Mouse (Mus musculus) MEL (cell line): Measurements from ENCODE around the gene Gm21962. TPM values are rescaled to one million over a fixed set of nuclear protein-coding genes. Genes with fewer than 3 reads are reported as not detected.

ENCODE experiments used
- DNase-seq: peaks from one replicate; pipeline ENCODE4 v3.0.0; 2011; ENCODE audit warnings: low read depth, low spot score
- H3K27ac ChIP-seq: 2 replicates; pipeline ENCODE4 v1.5.1; 2012; ENCODE audit warnings: low read depth, mild to moderate bottlenecking, control low read depth, low read length, moderate library complexity; ENCODE audit not compliant: control insufficient read depth
- H3K27me3 ChIP-seq, 2 experiments: fragments of 150-350 bp in 1 of 2; sonication (generic) in 1 of 2; 2 replicates each; pipeline ENCODE4 v1.6.1; 2012; ENCODE audit warnings: low read length in 2 of 2, mild to moderate bottlenecking in 2 of 2, improper control_type of control experiment in 1 of 2, moderate library complexity in 1 of 2; ENCODE audit not compliant: insufficient read depth in 2 of 2, control insufficient read depth in 1 of 2
- H3K36me3 ChIP-seq, 2 experiments: 2 replicates each; pipeline ENCODE4 v1.6.1; 2012 to 2014; ENCODE audit warnings: low read length in 2 of 2, improper control_type of control experiment in 1 of 2, inconsistent platforms in 1 of 2, mild to moderate bottlenecking in 1 of 2; ENCODE audit not compliant: insufficient read depth in 2 of 2, control insufficient read depth in 1 of 2
- H3K4me1 ChIP-seq, 2 experiments: fragments of 150-350 bp in 1 of 2; sonication (generic) in 1 of 2; 2 replicates each; pipeline ENCODE4 v1.6.1; 2012; ENCODE audit warnings: low read length in 2 of 2, improper control_type of control experiment in 1 of 2, mild to moderate bottlenecking in 1 of 2; ENCODE audit not compliant: insufficient read depth in 2 of 2, control insufficient read depth in 1 of 2
- H3K4me3 ChIP-seq, 2 experiments: fragments of 150-350 bp in 1 of 2; sonication (generic) in 1 of 2; 2 replicates each; pipeline ENCODE4 v1.5.1; 2012; ENCODE audit warnings: low read depth in 2 of 2, low read length in 2 of 2, mild to moderate bottlenecking in 2 of 2, moderate library complexity in 2 of 2, control low read depth in 1 of 2, improper control_type of control experiment in 1 of 2; ENCODE audit not compliant: control insufficient read depth in 1 of 2, insufficient read depth in 1 of 2
- H3K79me2 ChIP-seq: 2 replicates; pipeline ENCODE4 v1.6.1; 2012; ENCODE audit warnings: mild to moderate bottlenecking, low read length, moderate library complexity; ENCODE audit not compliant: control insufficient read depth, poor library complexity, insufficient read depth
- H3K9ac ChIP-seq: 2 replicates; pipeline ENCODE4 v1.6.1; 2012; ENCODE audit warnings: low read depth, mild to moderate bottlenecking, control low read depth, low read length, moderate library complexity; ENCODE audit not compliant: control insufficient read depth, poor library complexity, severe bottlenecking
- H3K9me3 ChIP-seq: fragments of 150-350 bp; sonication (generic); replicated peaks from 2 replicates; pipeline ENCODE4 v1.6.1; 2012; ENCODE audit warnings: mild to moderate bottlenecking, low read length, improper control_type of control experiment, moderate library complexity; ENCODE audit not compliant: insufficient read depth
- CHD1 ChIP-seq: IDR thresholded peaks from 2 replicates; pipeline ENCODE4 v1.6.1; 2012; ENCODE audit warnings: low read depth, mild to moderate bottlenecking, inconsistent platforms, low read length, improper control_type of control experiment
- CTCF ChIP-seq, 3 experiments: IDR thresholded peaks in 2 of 3; conservative IDR thresholded peaks in 1 of 3; 2 replicates each; pipeline ENCODE4 v1.5.1; 2011 to 2012; ENCODE audit warnings: low read length in 3 of 3, low read depth in 2 of 3, mild to moderate bottlenecking in 2 of 3, improper control_type of control experiment in 1 of 3, inconsistent platforms in 1 of 3, mixed read lengths in 1 of 3, moderate library complexity in 1 of 3; ENCODE audit not compliant: control insufficient read depth in 1 of 3, insufficient read depth in 1 of 3, poor library complexity in 1 of 3, severe bottlenecking in 1 of 3
- E2F4 ChIP-seq: IDR thresholded peaks from 2 replicates; pipeline ENCODE4 v1.6.1; 2011; ENCODE audit warnings: low read depth, low read length, improper control_type of control experiment, borderline replicate concordance
- ETS1 ChIP-seq: IDR thresholded peaks from 2 replicates; pipeline ENCODE4 v1.6.1; 2012; ENCODE audit warnings: low read depth, mild to moderate bottlenecking, inconsistent platforms, low read length, improper control_type of control experiment, moderate library complexity
- GABPA ChIP-seq: IDR thresholded peaks from 2 replicates; pipeline ENCODE4 v1.6.1; 2012; ENCODE audit warnings: low read depth, mild to moderate bottlenecking, inconsistent platforms, low read length, improper control_type of control experiment, moderate library complexity
- GATA1 ChIP-seq: IDR thresholded peaks from 2 replicates; pipeline ENCODE4 v1.6.1; 2011; ENCODE audit warnings: low read depth, low read length, improper control_type of control experiment
- HCFC1 ChIP-seq: IDR thresholded peaks from 2 replicates; pipeline ENCODE4 v1.6.1; 2012; ENCODE audit warnings: low read depth, mild to moderate bottlenecking, inconsistent platforms, low read length, improper control_type of control experiment, moderate library complexity
- JUND ChIP-seq: IDR thresholded peaks from 2 replicates; pipeline ENCODE4 v1.6.1; 2011; ENCODE audit warnings: low read depth, mild to moderate bottlenecking, improper control_type of control experiment, low read length
- MAZ ChIP-seq: IDR thresholded peaks from 2 replicates; pipeline ENCODE4 v1.6.1; 2012; ENCODE audit warnings: low read depth, mild to moderate bottlenecking, inconsistent platforms, low read length, improper control_type of control experiment
- MEF2A ChIP-seq: IDR thresholded peaks from 2 replicates; pipeline ENCODE4 v1.6.1; 2014; ENCODE audit warnings: low read depth, mild to moderate bottlenecking, inconsistent platforms, low read length, improper control_type of control experiment; ENCODE audit not compliant: poor library complexity, insufficient replicate concordance, severe bottlenecking; ENCODE audit errors: extremely low read depth
- MXI1 ChIP-seq: IDR thresholded peaks from 2 replicates; pipeline ENCODE4 v1.6.1; 2011; ENCODE audit warnings: mild to moderate bottlenecking, low read depth, low read length, improper control_type of control experiment
- MYB ChIP-seq: IDR thresholded peaks from 2 replicates; pipeline ENCODE4 v1.6.1; 2011; ENCODE audit warnings: mild to moderate bottlenecking, low read depth, low read length, improper control_type of control experiment
- MYC ChIP-seq: IDR thresholded peaks from 2 replicates; pipeline ENCODE4 v1.6.1; 2011; ENCODE audit warnings: low read depth, mild to moderate bottlenecking, low read length, improper control_type of control experiment, moderate library complexity
- NELFE ChIP-seq: IDR thresholded peaks from 2 replicates; pipeline ENCODE4 v1.6.1; 2011; ENCODE audit warnings: low read depth, low read length, improper control_type of control experiment
- NRF1 ChIP-seq: IDR thresholded peaks from 2 replicates; pipeline ENCODE4 v1.6.1; 2014; ENCODE audit warnings: low read depth, mild to moderate bottlenecking, inconsistent platforms, low read length, improper control_type of control experiment, moderate library complexity; ENCODE audit not compliant: poor library complexity, insufficient read depth, severe bottlenecking
- POLR2A ChIP-seq, 2 experiments: IDR thresholded peaks; 2 replicates each; pipeline ENCODE4 v1.6.1; 2011 to 2012; ENCODE audit warnings: low read length in 2 of 2, mild to moderate bottlenecking in 2 of 2, control low read depth in 1 of 2, improper control_type of control experiment in 1 of 2, low read depth in 1 of 2, moderate library complexity in 1 of 2; ENCODE audit not compliant: control insufficient read depth in 1 of 2, insufficient read depth in 1 of 2, poor library complexity in 1 of 2
- POLR2AphosphoS2 ChIP-seq: IDR thresholded peaks from 2 replicates; pipeline ENCODE4 v1.6.1; 2011; ENCODE audit warnings: low read length, improper control_type of control experiment
- RAD21 ChIP-seq: IDR thresholded peaks from 2 replicates; pipeline ENCODE4 v1.6.1; 2011; ENCODE audit warnings: mild to moderate bottlenecking, low read depth, low read length, improper control_type of control experiment
- SIN3A ChIP-seq: IDR thresholded peaks from 2 replicates; pipeline ENCODE4 v1.6.1; 2012; ENCODE audit warnings: low read length, improper control_type of control experiment, inconsistent platforms
- TCF12 ChIP-seq: IDR thresholded peaks from 2 replicates; pipeline ENCODE4 v1.6.1; 2014; ENCODE audit warnings: low read depth, mild to moderate bottlenecking, inconsistent platforms, low read length, improper control_type of control experiment, moderate library complexity
- UBTF ChIP-seq: IDR thresholded peaks from 2 replicates; pipeline ENCODE4 v1.6.1; 2012; ENCODE audit warnings: low read depth, mild to moderate bottlenecking, inconsistent platforms, low read length, improper control_type of control experiment, moderate library complexity, borderline replicate concordance; ENCODE audit not compliant: insufficient read depth
- USF2 ChIP-seq, 2 experiments: IDR thresholded peaks; 2 replicates each; pipeline ENCODE4 v1.6.1; 2011 to 2012; ENCODE audit warnings: improper control_type of control experiment in 2 of 2, low read length in 2 of 2, borderline replicate concordance in 1 of 2, inconsistent platforms in 1 of 2, low read depth in 1 of 2, mild to moderate bottlenecking in 1 of 2; ENCODE audit not compliant: insufficient read depth in 1 of 2
- ZKSCAN1 ChIP-seq: IDR thresholded peaks from 2 replicates; pipeline ENCODE4 v1.6.1; 2012; ENCODE audit warnings: low read depth, mild to moderate bottlenecking, inconsistent platforms, low read length, improper control_type of control experiment, moderate library complexity
- ZNF384 ChIP-seq: IDR thresholded peaks from 2 replicates; pipeline ENCODE4 v1.6.1; 2012; ENCODE audit warnings: low read depth, mild to moderate bottlenecking, inconsistent platforms, low read length, improper control_type of control experiment
- polyA plus RNA-seq, 2 experiments: library from polyadenylated mRNA; stranded (reverse) in 1 of 2; unstranded in 1 of 2; fragments of >175 nt in 1 of 2; fragments of >200 nt in 1 of 2; gene quantifications; 2 replicates each; pipeline versions ENCODE4 v1.2.1 to v1.2.4; 2012; ENCODE audit warnings: low replicate concordance in 2 of 2, low read depth in 1 of 2; ENCODE audit not compliant: insufficient read length in 2 of 2, insufficient read depth in 1 of 2, missing spikeins in 1 of 2
- total RNA-seq: library from RNA; depleted of rRNA; stranded (reverse); fragments of 300-350 nt; gene quantifications from 2 replicates; pipeline ENCODE4 v1.2.3, GENCODE M21; 2012

Gene Gm21962
- total and polyA plus RNA-seq, 3 experiments, result not detected

DNA sequence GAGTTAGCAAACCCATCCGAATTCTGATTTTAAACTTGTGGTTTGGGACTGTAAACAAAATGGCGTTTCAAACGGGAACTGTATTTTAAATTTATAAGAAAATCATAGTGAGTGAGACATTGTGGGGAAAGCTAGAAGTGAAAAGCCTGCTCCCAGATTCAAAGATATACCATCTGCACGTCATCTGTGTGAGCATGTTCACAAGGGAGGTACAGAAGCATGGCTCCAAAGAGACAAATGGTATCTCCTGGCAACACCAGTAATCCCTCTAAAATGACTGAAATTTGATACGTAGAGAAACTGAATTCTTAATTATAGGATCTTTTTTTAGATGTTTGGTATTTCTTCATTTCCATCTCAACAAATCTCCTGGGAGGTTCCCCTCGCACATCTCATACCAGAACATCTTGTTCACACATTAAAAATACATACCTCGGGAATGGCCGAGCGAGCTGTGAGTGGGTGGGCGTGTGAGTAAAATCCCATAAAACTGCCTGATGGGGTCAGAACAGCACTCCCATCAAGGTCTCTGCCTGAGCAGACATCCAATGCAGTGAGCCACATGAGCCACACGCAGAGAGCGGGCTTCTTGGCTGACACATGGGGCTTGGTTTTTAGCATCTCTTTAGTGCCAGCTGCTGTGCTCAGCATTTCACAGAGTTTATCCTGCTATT is 23.8 kb upstream of the Gm21962 start:
- H3K27me3 ChIP-seq, result no peaks in the 10 kb centered on the region; a peak in 1 of 4 replicates
- no peaks in the 10 kb centered on the region for H3K4me1 ChIP-seq
- H3K36me3 ChIP-seq, result no peaks in the 10 kb centered on the region
- H3K79me2 ChIP-seq, result no peaks in the 10 kb centered on the region
- no peaks in the 10 kb centered on the region for H3K9me3 ChIP-seq
- H3K9ac ChIP-seq, result no peak overlapping the region
- no peak overlapping the region for H3K27ac ChIP-seq
- H3K4me3 ChIP-seq, result no peak overlapping the region
- no peak for DNase-seq
- no peak for TF ChIP-seq MXI1
- no peak for TF ChIP-seq POLR2A (IDR thresholded peaks at IDR 0.05; ENCODE audit: control insufficient read depth in 1 of 2, insufficient read depth in 1 of 2, low read depth in 1 of 2, low read length in 2 of 2, poor library complexity in 1 of 2)
- TF ChIP-seq MYC, result no peak
- no peak for TF ChIP-seq E2F4
- no peak for TF ChIP-seq POLR2AphosphoS2
- TF ChIP-seq MAZ, result no peak
- no peak for TF ChIP-seq ZKSCAN1
- TF ChIP-seq RAD21, result no peak
- no peak for TF ChIP-seq UBTF
- TF ChIP-seq GABPA, result no peak
- no peak for TF ChIP-seq SIN3A
- TF ChIP-seq MEF2A, result no peak
- no peak for TF ChIP-seq USF2 (IDR thresholded peaks at IDR 0.05; ENCODE audit: borderline replicate concordance in 1 of 2, insufficient read depth in 1 of 2, low read depth in 1 of 2, low read length in 2 of 2)
- TF ChIP-seq NRF1, result no peak
- no peak for TF ChIP-seq CTCF (IDR thresholded peaks at IDR 0.05 in 2 of 3, conservative IDR thresholded peaks at IDR 0.05 in 1 of 3; ENCODE audit: control insufficient read depth in 1 of 3, insufficient read depth in 1 of 3, low read depth in 2 of 3, low read length in 3 of 3, poor library complexity in 1 of 3, severe bottlenecking in 1 of 3)

DNA sequence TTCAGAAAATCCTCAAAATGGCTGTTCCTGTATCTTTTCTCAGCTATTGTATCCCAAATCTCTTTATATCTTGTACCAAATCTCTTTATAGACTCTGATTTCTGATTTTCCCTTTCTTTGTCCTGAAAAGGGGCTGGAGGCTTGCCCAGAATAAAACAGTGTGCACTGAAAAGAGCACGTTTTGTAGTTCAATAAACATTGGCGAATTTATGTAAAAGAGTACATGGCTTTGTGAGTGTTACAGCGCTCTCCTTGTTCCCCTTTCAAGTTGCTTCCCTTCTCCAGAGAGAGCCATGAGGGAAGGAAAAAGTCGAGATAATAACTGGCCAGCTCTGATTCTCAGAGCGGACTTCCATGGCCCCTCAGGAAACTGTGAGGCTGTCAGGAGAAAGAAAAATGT is 22.2 kb upstream of the Gm21962 start:
- Histone ChIP-seq H3K4me3 (no peak overlapping the region), H3K36me3 (no peaks in the 10 kb centered on the region), H3K27me3 (no peaks in the 10 kb centered on the region; a peak in 1 of 4 replicates), H3K4me1 (no peaks in the 10 kb centered on the region), H3K79me2 (no peaks in the 10 kb centered on the region), H3K9ac (no peak overlapping the region), H3K9me3 (no peaks in the 10 kb centered on the region), H3K27ac (no peak overlapping the region)
- TF ChIP-seq USF2 (IDR thresholded peaks at IDR 0.05; ENCODE audit: borderline replicate concordance in 1 of 2, insufficient read depth in 1 of 2, low read depth in 1 of 2, low read length in 2 of 2) (no peak), NELFE (no peak), ZNF384 (no peak), GATA1 (no peak), TCF12 (no peak), MYB (no peak), JUND (no peak), ZKSCAN1 (no peak), CHD1 (no peak), MEF2A (no peak), ETS1 (no peak), HCFC1 (no peak)
- no peak for DNase-seq
